Mouse (Mus musculus): ENCODE data around the gene Frat2. TPM values are rescaled to one million over a fixed set of nuclear protein-coding genes. Genes with fewer than 3 reads are reported as not detected.
A peak's percentile ranks its signal among the peaks of the same experiment; 100 is the strongest.

The Frat2 gene
- polyA plus RNA-seq, 1 experiment from 2014 or later, result 5.6 TPM

GRCm38 (mm10) chr19:41839685-41840084, 8.2 kb downstream of the Frat2 start:
- Histone ChIP-seq H3K27ac (replicated peaks; ENCODE audit: low read depth, low read length) (no peak overlapping the region), H3K4me3 (replicated peaks; ENCODE audit: low read depth, low read length) (no peak overlapping the region), H3K27me3 (ENCODE audit: control insufficient read depth, insufficient read depth, low read length) (no peaks in the 10 kb centered on the region), H3K4me1 (ENCODE audit: control insufficient read depth, insufficient read depth, low read length) (peaks cover 10% of the 10 kb centered on the region; the same call in 1 of the 2 replicates), H3K9ac (replicated peaks; ENCODE audit: low read length) (no peak overlapping the region), H3K9me3 (ENCODE audit: control insufficient read depth, low read length) (no peaks in the 10 kb centered on the region), H3K4me2 (ENCODE audit: low read length) (no peak overlapping the region), H3K36me3 (ENCODE audit: control insufficient read depth, insufficient read depth, low read length) (no peaks in the 10 kb centered on the region)
- 93% methylated on average over 3 of the region's 3 CpGs for WGBS
- ATAC-seq (ENCODE audit: low FRiP score, low TSS enrichment) (no peak), DNase-seq (no peak)

DNA sequence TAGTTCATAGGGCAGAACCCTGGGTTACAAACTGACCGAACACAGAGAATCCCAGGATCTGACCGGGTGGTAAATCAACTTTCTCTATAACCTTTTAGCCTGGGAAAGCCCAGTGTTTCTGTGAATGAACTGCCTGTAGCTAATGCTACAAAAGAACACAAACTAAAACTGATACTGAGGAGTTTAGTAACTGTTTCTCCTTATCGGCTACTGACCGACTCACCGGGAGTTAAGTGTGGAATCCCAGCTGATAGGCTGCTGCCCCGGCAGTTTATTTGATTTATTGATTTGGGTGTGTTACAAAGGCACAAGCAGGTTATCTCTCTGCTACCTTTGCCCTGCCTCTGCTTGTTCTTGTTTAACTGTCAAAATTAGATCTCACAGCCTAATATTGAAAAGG, 9.1 kb downstream of the Frat2 start:
- no peak for ATAC-seq (ENCODE audit: low FRiP score, low TSS enrichment)
- Histone ChIP-seq H3K4me3 (replicated peaks; ENCODE audit: low read depth, low read length) (no peak overlapping the region), H3K36me3 (ENCODE audit: control insufficient read depth, insufficient read depth, low read length) (no peaks in the 10 kb centered on the region), H3K27ac (replicated peaks; ENCODE audit: low read depth, low read length) (no peak overlapping the region), H3K4me1 (ENCODE audit: control insufficient read depth, insufficient read depth, low read length) (peaks cover 10% of the 10 kb centered on the region; the same call in 1 of the 2 replicates), H3K4me2 (ENCODE audit: low read length) (no peak overlapping the region), H3K27me3 (ENCODE audit: control insufficient read depth, insufficient read depth, low read length) (no peaks in the 10 kb centered on the region), H3K9ac (replicated peaks; ENCODE audit: low read length) (no peak overlapping the region), H3K9me3 (ENCODE audit: control insufficient read depth, low read length) (no peaks in the 10 kb centered on the region)
- WGBS, result 77% methylated on average over 6 of the region's 6 CpGs
- no peak for DNase-seq

- H3K9ac ChIP-seq (replicated peaks; ENCODE audit: low read length), result no peak overlapping the region
- no peak overlapping the region for H3K4me3 ChIP-seq (replicated peaks; ENCODE audit: low read depth, low read length)
- DNase-seq (no peak), ATAC-seq (ENCODE audit: low FRiP score, low TSS enrichment) (no peak)
- no peaks in the 10 kb centered on the region for H3K36me3 ChIP-seq (ENCODE audit: control insufficient read depth, insufficient read depth, low read length)
- H3K4me2 ChIP-seq (ENCODE audit: low read length), result no peak overlapping the region
- no peaks in the 10 kb centered on the region for H3K9me3 ChIP-seq (ENCODE audit: control insufficient read depth, low read length)
- no peaks in the 10 kb centered on the region for H3K27me3 ChIP-seq (ENCODE audit: control insufficient read depth, insufficient read depth, low read length)
- 71% methylated on average over 4 of the region's 4 CpGs for WGBS
- H3K27ac ChIP-seq (replicated peaks; ENCODE audit: low read depth, low read length), result no peak overlapping the region
- peaks cover 16% of the 10 kb centered on the region for H3K4me1 ChIP-seq (ENCODE audit: control insufficient read depth, insufficient read depth, low read length)
Observed at GRCm38 (mm10) chr19:41837917-41838261, 10.0 kb downstream of the Frat2 start.

DNA sequence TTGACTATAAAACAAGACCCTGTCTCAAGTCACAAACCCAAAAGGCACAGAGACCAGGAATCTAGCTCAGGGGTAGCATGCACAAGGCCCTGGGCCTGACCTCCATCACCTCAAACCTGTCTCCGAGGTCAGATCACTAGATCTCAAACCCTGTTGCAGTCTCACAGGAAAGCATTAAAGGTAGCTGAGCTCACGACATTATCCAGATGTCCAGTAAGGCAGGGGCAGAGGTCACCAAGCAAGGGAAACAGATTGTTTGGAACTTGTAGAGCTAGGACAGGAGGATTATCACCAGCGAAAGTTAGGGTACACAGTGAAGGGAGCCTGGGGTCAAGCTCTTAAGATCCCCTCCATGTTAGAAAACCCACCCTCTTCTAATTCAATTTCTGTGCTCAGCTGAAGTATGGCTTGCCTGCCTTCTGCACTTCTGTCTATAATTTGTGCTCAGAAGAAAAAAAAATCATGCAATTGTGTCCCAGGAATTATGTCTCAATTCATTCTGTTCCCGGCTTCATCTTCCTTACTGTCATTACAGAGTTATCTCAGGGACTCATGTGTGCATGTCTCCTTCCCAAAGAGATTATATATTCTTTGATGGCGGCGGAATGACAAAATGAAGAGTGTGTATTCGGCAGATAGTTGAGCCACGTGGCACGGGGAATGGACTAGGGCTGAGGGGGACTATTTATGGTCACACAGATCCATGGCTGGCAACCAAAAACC, 10.6 kb downstream of the Frat2 start:
- WGBS, result 71% methylated on average over 9 of the region's 9 CpGs
- no peak overlapping the region for H3K9ac ChIP-seq (replicated peaks; ENCODE audit: low read length)
- no peaks in the 10 kb centered on the region for H3K27me3 ChIP-seq (ENCODE audit: control insufficient read depth, insufficient read depth, low read length)
- H3K4me3 ChIP-seq (replicated peaks; ENCODE audit: low read depth, low read length), result no peak overlapping the region
- H3K4me1 ChIP-seq (ENCODE audit: control insufficient read depth, insufficient read depth, low read length), result peaks cover 21% of the 10 kb centered on the region
- H3K27ac ChIP-seq (replicated peaks; ENCODE audit: low read depth, low read length), result no peak overlapping the region
- no peak for DNase-seq
- H3K36me3 ChIP-seq (ENCODE audit: control insufficient read depth, insufficient read depth, low read length), result no peaks in the 10 kb centered on the region
- no peak overlapping the region for H3K4me2 ChIP-seq (ENCODE audit: low read length)
- ATAC-seq (ENCODE audit: low FRiP score, low TSS enrichment), result no peak
- H3K9me3 ChIP-seq (ENCODE audit: control insufficient read depth, low read length), result no peaks in the 10 kb centered on the region

- DNase-seq, result no peak
Observed at GRCm38 (mm10) chr19:41836719-41837118, 11.2 kb downstream of the Frat2 start.

DNA sequence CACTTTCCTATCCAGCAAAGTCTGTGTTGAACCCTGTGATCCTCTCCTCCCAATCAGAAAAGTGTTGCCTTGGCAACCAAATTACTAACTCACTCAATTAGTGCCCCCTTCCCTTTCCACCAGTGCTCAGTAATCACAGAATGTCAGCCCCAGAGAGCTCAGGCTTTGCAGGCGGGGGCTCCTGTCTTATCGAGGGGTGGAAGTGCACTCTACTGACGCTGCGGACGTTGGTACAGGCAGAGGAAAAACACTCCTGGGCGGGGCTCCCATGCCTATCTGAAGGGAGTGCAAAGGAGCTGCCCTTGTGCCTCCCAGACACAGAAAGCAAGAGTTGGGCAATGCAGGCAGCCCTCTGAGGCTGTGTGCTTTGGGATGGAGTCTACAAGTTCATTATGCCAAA, 12.1 kb downstream of the Frat2 start:
- WGBS, result 2% methylated on average over 6 of the region's 6 CpGs
- no peaks in the 10 kb centered on the region for H3K9me3 ChIP-seq (ENCODE audit: control insufficient read depth, low read length)
- H3K27me3 ChIP-seq (ENCODE audit: control insufficient read depth, insufficient read depth, low read length), result no peaks in the 10 kb centered on the region
- H3K4me2 ChIP-seq (ENCODE audit: low read length), result peak overlapping the region; percentile 36
- peak overlapping the region; percentile 60 for H3K27ac ChIP-seq (replicated peaks; ENCODE audit: low read depth, low read length)
- 0 out of 2 replicates have a peak overlapping the region, but pooled peaks have one; percentile 24 for H3K9ac ChIP-seq (replicated peaks; ENCODE audit: low read length)
- no peaks in the 10 kb centered on the region for H3K36me3 ChIP-seq (ENCODE audit: control insufficient read depth, insufficient read depth, low read length)
- H3K4me1 ChIP-seq (ENCODE audit: control insufficient read depth, insufficient read depth, low read length), result peaks cover 33% of the 10 kb centered on the region
- DNase-seq (peak; percentile 73), ATAC-seq (ENCODE audit: low FRiP score, low TSS enrichment) (peak; percentile 22; the same call in 1 of the 2 replicates)
- no peak overlapping the region for H3K4me3 ChIP-seq (replicated peaks; ENCODE audit: low read depth, low read length)

More at GRCm38 (mm10) chr19:41836719-41837118, 11.2 kb downstream of the Frat2 start:
- no peak overlapping the region for H3K4me3 ChIP-seq (replicated peaks; ENCODE audit: low read depth, low read length)
- no peak overlapping the region for H3K27ac ChIP-seq (replicated peaks; ENCODE audit: low read depth, low read length)
- H3K9ac ChIP-seq (replicated peaks; ENCODE audit: low read length), result no peak overlapping the region
- ATAC-seq (ENCODE audit: low FRiP score, low TSS enrichment), result no peak
- H3K4me2 ChIP-seq (ENCODE audit: low read length), result no peak overlapping the region
- WGBS, result 53% methylated on average over 3 of the region's 3 CpGs
- H3K36me3 ChIP-seq (ENCODE audit: control insufficient read depth, insufficient read depth, low read length), result no peaks in the 10 kb centered on the region
- H3K9me3 ChIP-seq (ENCODE audit: control insufficient read depth, low read length), result no peaks in the 10 kb centered on the region
- peaks cover 28% of the 10 kb centered on the region for H3K4me1 ChIP-seq (ENCODE audit: control insufficient read depth, insufficient read depth, low read length)
- no peaks in the 10 kb centered on the region for H3K27me3 ChIP-seq (ENCODE audit: control insufficient read depth, insufficient read depth, low read length)

DNA sequence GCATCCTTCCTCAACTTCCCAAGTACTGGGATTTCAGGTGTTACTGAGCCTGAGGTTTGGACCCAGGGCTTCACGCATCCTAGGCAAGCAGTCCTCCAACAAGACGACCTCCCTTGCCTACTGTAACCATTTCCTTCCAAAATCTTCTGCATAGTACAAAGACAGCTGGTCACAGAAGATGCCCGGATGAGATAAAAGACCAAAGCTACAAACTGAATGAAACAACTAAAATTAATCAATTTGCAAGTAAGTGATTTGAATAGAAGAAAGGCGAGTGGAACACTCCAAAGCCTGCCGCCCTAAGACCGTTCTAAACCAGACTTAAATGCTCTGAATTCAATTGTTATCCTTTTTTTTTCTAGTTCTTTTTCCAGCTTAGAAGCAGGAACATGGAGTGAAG, 12.5 kb downstream of the Frat2 start:
- Histone ChIP-seq H3K9me3 (ENCODE audit: control insufficient read depth, low read length) (no peaks in the 10 kb centered on the region), H3K9ac (replicated peaks; ENCODE audit: low read length) (no peak overlapping the region), H3K4me1 (ENCODE audit: control insufficient read depth, insufficient read depth, low read length) (peaks cover 33% of the 10 kb centered on the region), H3K4me3 (replicated peaks; ENCODE audit: low read depth, low read length) (no peak overlapping the region), H3K27ac (replicated peaks; ENCODE audit: low read depth, low read length) (peak overlapping the region; percentile 33; the same call in 1 of the 2 replicates), H3K4me2 (ENCODE audit: low read length) (peak overlapping the region; percentile 36; the same call in 1 of the 2 replicates), H3K27me3 (ENCODE audit: control insufficient read depth, insufficient read depth, low read length) (no peaks in the 10 kb centered on the region), H3K36me3 (ENCODE audit: control insufficient read depth, insufficient read depth, low read length) (no peaks in the 10 kb centered on the region)
- no peak for DNase-seq
- ATAC-seq (ENCODE audit: low FRiP score, low TSS enrichment), result no peak
- WGBS, result 53% methylated on average over 6 of the region's 6 CpGs

DNA sequence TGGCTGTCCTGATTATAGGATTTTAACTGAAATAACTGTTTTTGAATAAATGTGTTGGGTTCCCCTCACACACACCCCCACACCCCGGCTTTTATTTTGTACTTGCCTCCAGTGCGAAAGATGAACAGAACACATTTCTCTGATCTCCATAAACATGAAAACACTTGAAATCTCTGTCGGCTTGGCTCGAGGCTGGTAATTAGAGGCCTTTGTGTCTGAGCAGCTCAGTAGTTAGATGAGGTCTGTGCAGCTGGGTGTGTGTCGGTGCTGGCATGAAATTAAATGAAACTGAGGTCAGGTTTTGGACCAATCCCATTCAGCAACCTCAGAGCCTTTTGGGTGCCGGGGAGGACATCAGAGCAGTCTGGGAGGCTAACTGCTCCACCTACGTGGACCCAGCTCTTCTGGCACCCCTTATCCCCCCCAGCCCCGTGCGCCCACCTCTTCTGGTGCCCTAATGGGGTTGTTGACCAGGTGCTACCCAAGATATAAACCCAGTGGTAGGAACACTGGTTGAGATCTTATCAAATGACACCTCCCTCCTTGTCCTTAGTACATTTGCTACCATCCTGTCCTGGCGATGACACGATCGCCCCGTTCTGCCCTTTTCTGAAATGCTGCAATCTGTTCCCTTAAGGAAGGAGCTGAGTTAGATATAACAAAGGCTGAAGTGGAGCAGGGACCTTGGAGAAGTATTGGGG, 15.3 kb downstream of the Frat2 start:
- ATAC-seq (ENCODE audit: low FRiP score, low TSS enrichment), result no peak
- peak overlapping the region; percentile 77 for H3K4me3 ChIP-seq (replicated peaks; ENCODE audit: low read depth, low read length)
- H3K9ac ChIP-seq (replicated peaks; ENCODE audit: low read length), result no peak overlapping the region; the same call in 1 of the 2 replicates
- H3K27me3 ChIP-seq (ENCODE audit: control insufficient read depth, insufficient read depth, low read length), result no peaks in the 10 kb centered on the region
- 66% methylated on average over 13 of the region's 13 CpGs for WGBS
- peaks cover 33% of the 10 kb centered on the region for H3K4me1 ChIP-seq (ENCODE audit: control insufficient read depth, insufficient read depth, low read length)
- no peak for DNase-seq
- H3K27ac ChIP-seq (replicated peaks; ENCODE audit: low read depth, low read length), result 0 out of 2 replicates have a peak overlapping the region, but pooled peaks have one; percentile 8
- peak overlapping the region; percentile 97 for H3K4me2 ChIP-seq (ENCODE audit: low read length)
- H3K9me3 ChIP-seq (ENCODE audit: control insufficient read depth, low read length), result no peaks in the 10 kb centered on the region
- no peaks in the 10 kb centered on the region for H3K36me3 ChIP-seq (ENCODE audit: control insufficient read depth, insufficient read depth, low read length)
